Mouse (Mus musculus) E14TG2a.4 (cell line): ENCODE measurements around the gene Fabp3.

Experiments
- H3K27me3 ChIP-seq: 2 replicates; pipeline ENCODE4 v1.6.1; 2014; ENCODE audit warnings: low read length, control low read depth; ENCODE audit not compliant: insufficient read depth
- H3K36me3 ChIP-seq: 2 replicates; pipeline ENCODE4 v1.6.1; 2014; ENCODE audit warnings: low read length, control low read depth; ENCODE audit not compliant: insufficient read depth
- H3K4me1 ChIP-seq: replicated peaks from 2 replicates; pipeline ENCODE4 v1.6.1; 2014; ENCODE audit warnings: low read depth, low read length, control low read depth
- H3K4me3 ChIP-seq: replicated peaks from 2 replicates; pipeline ENCODE4 v1.5.1; 2014; ENCODE audit warnings: mild to moderate bottlenecking, low read length
- H3K9me3 ChIP-seq: 2 replicates; pipeline ENCODE4 v1.6.1; 2014; ENCODE audit warnings: low read length, control low read depth
- CTCF ChIP-seq: conservative IDR thresholded peaks from 2 replicates; pipeline ENCODE4 v1.5.1; 2014; ENCODE audit warnings: low read length
- NANOG ChIP-seq: IDR thresholded peaks from 2 replicates; pipeline ENCODE4 v1.6.1; 2014; ENCODE audit warnings: borderline replicate concordance, low read length, mixed read lengths
- POU5F1 ChIP-seq: IDR thresholded peaks from 2 replicates; pipeline ENCODE4 v1.6.1; 2014; ENCODE audit warnings: low read length, borderline replicate concordance

Fabp3 gene

DNA sequence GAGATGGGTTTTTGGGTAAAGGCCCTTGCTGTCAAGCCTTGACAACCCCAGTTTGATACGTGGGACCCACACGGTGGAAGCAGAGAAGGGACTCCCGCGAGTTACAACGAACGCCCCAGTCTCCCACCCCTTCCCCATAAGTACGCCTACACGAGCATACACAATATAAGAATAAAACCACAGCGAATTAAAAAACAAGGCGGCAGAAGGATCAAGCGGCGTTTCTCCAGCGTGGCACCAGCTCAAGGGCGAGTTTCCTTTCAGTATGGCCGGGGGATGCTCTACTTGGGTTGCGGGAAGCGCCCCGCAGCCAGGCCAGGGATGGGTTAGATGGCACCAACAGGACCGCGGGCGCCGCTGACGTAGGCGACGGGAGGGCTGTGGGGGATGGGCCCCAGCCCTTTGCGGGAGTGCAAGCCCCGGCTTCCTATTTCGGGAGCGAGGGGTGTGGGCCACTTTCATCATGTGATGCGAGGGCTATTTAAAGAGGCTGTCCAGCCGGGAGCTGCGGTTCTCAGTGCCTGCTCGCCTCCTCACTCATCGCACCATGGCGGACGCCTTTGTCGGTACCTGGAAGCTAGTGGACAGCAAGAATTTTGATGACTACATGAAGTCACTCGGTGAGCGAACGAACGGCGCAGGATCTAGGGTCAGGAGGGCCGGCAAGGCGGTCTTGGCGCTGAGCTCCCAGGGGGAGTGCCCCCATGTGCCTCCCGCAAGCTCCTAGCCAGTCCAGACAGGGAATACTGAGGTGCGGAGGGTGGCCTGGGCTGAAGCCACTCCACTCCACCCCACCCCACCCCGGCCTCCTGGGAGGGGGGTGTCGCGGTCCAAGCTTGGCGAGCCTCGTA lies at the start of gene Fabp3, which contains the start of gene Gm10570:
Fabp3 (plus strand) TSS at position 365 of the 851 bp plus-strand sequence.
Gm10570 (minus strand) TSS at position 444 of the 851 bp plus-strand sequence.
- Histone ChIP-seq H3K9me3 (no peaks in the 10 kb centered on the region), H3K4me3 (peak within 1 kb of the TSS; percentile 86), H3K4me1 (peaks cover 93% of the 10 kb centered on the region), H3K27me3 (peaks cover 27% of the 10 kb centered on the region), H3K36me3 (peaks cover 37% of the 10 kb centered on the region)
- TF ChIP-seq CTCF: no peak
- TF ChIP-seq POU5F1: no peak
- no peak for TF ChIP-seq NANOG

DNA sequence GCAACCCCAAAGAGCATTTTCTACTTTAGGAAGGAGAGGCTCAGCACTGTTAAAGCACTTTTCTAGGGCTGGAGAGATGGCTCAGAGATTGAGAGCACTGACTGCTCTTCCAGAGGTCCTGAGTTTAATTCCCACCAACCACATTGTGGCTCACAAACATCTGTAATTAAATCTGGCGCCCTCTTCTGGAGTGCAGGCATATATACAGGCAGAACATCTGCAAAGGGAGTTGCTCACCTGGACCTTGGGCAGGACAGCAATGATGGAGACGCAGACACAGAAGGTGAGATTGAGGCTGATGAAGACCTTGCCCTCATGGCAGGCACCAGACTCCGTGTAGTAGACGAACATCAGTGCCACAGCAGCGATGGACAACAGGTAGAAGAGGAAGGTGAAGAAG lies 48.0 kb upstream of the Fabp3 start:
- Histone ChIP-seq H3K27me3 (peaks cover 14% of the 10 kb centered on the region), H3K9me3 (no peaks in the 10 kb centered on the region), H3K4me3 (no peak overlapping the region), H3K4me1 (peaks cover 23% of the 10 kb centered on the region), H3K36me3 (0 out of 2 replicates have a peak, but pooled peaks cover under 1% of the 10 kb centered on the region)
- TF ChIP-seq NANOG: no peak
- peak; percentile 84 for TF ChIP-seq CTCF

DNA sequence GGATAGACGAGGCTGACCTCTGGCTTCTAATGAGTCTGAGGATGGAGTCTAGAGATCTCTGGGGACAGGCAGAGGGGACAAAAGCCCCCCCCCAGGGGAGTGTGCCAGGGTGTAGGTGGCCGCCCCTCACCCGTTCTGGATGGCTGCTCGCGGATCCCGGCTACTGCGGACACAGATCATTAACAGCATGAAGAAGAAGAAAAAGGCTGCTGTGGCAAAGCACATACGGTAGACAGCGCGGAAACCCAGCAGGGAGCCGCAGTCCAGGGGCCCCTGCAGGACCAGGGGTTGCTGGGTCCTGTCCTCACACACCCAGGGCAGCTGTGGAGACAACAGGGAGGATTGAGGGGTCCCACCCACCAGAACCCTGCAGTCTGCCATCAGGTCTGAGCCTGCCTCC lies 44.3 kb upstream of the Fabp3 start:
- Histone ChIP-seq H3K9me3 (no peaks in the 10 kb centered on the region), H3K4me3 (peak overlapping the region; percentile 55), H3K36me3 (no peaks in the 10 kb centered on the region), H3K4me1 (peaks cover 47% of the 10 kb centered on the region), H3K27me3 (peaks cover 14% of the 10 kb centered on the region)
- no peak for TF ChIP-seq POU5F1
- no peak for TF ChIP-seq NANOG
- TF ChIP-seq CTCF: no peak

DNA sequence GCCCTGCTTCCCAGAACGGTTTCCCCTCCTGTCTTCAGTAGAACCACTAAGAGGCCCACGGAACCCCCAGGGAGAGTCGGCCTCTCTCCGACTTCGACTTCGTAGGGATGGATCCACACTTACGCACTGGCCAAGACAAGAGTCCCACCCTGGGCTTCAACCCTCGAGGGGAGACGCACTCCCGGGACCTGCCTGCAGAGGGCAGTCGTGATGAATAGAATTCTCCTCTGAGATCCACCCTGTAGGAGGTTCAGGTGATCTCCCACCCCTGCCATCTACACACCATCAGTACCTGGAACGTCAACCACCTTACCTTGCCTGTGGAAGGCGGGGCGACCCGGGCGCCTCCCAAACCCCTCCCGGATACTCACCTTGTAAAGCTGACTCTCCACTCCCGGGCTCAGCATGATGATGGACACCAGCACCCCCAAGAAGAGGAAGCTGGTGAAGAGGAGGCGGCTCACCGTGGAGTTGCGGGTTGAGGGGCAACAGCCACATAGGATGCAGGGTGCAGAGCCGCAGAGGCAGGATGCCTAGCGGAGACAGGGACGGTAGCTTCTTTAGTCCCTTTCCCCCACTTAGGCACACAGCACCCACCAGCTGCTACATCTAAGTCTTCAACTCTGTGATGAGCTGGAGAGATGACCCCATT lies 43.6 kb upstream of the Fabp3 start:
- Histone ChIP-seq H3K4me3 (peak overlapping the region; percentile 55; the same call in 1 of the 2 replicates), H3K4me1 (peaks cover 47% of the 10 kb centered on the region), H3K36me3 (no peaks in the 10 kb centered on the region), H3K9me3 (no peaks in the 10 kb centered on the region), H3K27me3 (peaks cover 20% of the 10 kb centered on the region)
- no peak for TF ChIP-seq POU5F1
- peak; percentile 85 for TF ChIP-seq CTCF
- TF ChIP-seq NANOG: no peak

DNA sequence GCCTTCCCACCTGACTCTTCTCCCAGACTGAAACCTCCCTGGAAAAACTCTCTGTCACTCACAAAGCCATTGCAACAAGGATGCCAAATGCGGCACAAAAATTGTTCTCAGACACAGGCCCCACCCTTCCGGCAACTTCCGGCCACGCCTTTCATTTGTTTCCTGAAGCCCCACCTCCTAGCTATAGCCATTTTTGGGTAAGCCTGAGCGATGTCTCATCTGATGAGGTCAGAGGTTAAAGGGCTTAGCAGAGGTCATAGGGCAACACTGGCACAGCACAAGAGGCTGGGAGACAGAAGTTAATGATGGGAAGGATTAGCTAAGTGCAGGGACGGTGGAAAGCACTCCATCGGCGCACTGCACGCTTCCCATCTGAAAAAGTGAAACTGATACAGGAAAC lies 41.8 kb upstream of the Fabp3 start:
- no peaks in the 10 kb centered on the region for H3K36me3 ChIP-seq
- H3K9me3 ChIP-seq: no peaks in the 10 kb centered on the region
- H3K4me1 ChIP-seq: peaks cover 47% of the 10 kb centered on the region
- peaks cover 34% of the 10 kb centered on the region for H3K27me3 ChIP-seq
- H3K4me3 ChIP-seq: peak overlapping the region; percentile 54
- no peak for TF ChIP-seq CTCF
- no peak for TF ChIP-seq POU5F1
- TF ChIP-seq NANOG: no peak

DNA sequence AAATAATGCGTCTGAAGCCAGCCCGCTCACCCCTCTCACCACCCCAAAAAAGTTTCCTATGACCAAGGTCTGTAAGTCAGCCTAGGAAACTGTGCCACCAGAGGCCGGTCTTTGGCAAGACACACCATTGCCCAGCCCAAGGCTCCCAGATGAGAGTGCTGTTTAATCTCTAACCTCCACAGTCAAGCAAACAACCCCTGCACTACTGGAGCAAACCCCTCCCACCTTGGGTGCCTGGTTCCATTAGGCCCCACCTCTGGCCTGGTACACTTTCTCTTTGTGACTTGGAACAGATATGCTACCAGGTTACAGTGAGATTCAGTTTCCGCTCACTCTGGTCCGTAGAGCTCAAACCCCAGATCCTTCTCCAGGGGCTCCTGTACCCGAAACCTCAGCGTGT lies 41.3 kb upstream of the Fabp3 start:
- Histone ChIP-seq H3K36me3 (no peaks in the 10 kb centered on the region), H3K9me3 (no peaks in the 10 kb centered on the region), H3K4me3 (peak overlapping the region; percentile 54), H3K27me3 (peaks cover 39% of the 10 kb centered on the region), H3K4me1 (peaks cover 47% of the 10 kb centered on the region)
- no peak for TF ChIP-seq POU5F1
- no peak for TF ChIP-seq CTCF
- no peak for TF ChIP-seq NANOG

DNA sequence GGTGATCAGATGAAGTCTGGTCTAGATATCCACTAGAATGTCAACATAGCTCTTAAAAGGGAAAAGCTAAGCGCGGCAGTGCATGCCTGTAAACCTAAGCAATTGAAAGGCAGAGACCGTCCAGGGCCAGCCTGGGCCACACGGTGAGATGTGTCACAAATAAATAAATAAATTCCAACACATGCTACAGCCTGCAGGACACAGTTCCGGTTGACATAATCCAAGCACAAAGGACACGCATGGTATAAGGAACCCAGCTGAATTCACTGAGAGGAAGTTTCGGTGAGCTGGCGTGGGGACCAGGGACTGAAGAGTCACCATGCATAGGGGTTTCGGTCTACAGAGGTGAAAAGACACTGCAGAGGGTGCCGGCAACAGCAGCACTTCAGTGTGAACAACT lies 39.7 kb upstream of the Fabp3 start:
- Histone ChIP-seq H3K9me3 (no peaks in the 10 kb centered on the region), H3K27me3 (peaks cover 49% of the 10 kb centered on the region), H3K4me3 (no peak overlapping the region), H3K4me1 (peaks cover 46% of the 10 kb centered on the region), H3K36me3 (no peaks in the 10 kb centered on the region)
- TF ChIP-seq POU5F1 (no peak), NANOG (no peak), CTCF (no peak)

DNA sequence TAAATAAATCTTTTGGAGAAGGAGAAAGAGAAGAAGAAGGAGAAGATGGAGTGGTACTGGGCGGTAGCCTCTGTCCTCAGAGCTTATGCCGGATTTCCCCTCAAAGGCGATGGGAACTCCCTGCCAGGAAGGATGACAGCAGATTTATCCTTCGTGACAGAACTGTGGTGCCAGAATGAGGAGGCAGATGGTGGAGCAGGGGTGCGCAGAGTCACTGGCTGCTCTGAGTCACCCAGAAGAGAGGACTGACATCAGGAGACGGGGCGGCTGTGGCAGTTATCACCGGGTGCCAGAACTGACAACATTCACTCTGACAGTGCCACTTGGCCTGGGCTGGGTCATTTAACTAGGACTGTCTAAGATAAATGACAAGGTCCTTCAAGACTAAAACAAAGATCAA lies 38.3 kb upstream of the Fabp3 start:
- Histone ChIP-seq H3K4me3 (no peak overlapping the region), H3K4me1 (peaks cover 44% of the 10 kb centered on the region)

More for the DNA sequence above, 38.3 kb upstream of the Fabp3 start:
- H3K36me3 ChIP-seq: no peaks in the 10 kb centered on the region
- H3K9me3 ChIP-seq: no peaks in the 10 kb centered on the region
- peaks cover 55% of the 10 kb centered on the region for H3K27me3 ChIP-seq
- TF ChIP-seq POU5F1 (no peak), CTCF (no peak), NANOG (no peak)
